Mouse (Mus musculus): ENCODE measurements at regions not wholly inside any gene's neighbourhood (a gene's known extent, or its start where the extent isn't known, plus 50 kb on each side); places are given as distances from the start of the nearest gene placed in this dataset.

GRCm38 (mm10) chr12:27065011-27065517 lies 277.3 kb downstream of the Sox11 start:
- ATAC-seq (replicated peaks; ENCODE audit: poor library complexity, severe bottlenecking): no peak

GRCm38 (mm10) chr12:27063518-27063917 lies 278.9 kb downstream of the Sox11 start:
- no peak for ATAC-seq (replicated peaks; ENCODE audit: poor library complexity, severe bottlenecking)

GRCm38 (mm10) chr12:27062511-27063264 lies 279.7 kb downstream of the Sox11 start:
- ATAC-seq (replicated peaks; ENCODE audit: poor library complexity, severe bottlenecking): no peak

- no peak for ATAC-seq (replicated peaks; ENCODE audit: poor library complexity, severe bottlenecking)
These were observed 280.3 kb downstream of the Sox11 start for GRCm38 (mm10) chr12:27062061-27062461.

GRCm38 (mm10) chr12:27060899-27061762 lies 281.2 kb downstream of the Sox11 start:
- ATAC-seq (replicated peaks; ENCODE audit: poor library complexity, severe bottlenecking): no peak

- no peak for ATAC-seq (replicated peaks; ENCODE audit: poor library complexity, severe bottlenecking)
These were observed 282.5 kb downstream of the Sox11 start for GRCm38 (mm10) chr12:27059885-27060284.

GRCm38 (mm10) chr12:27054411-27054810 lies 288.0 kb downstream of the Sox11 start:
- no peak for ATAC-seq (replicated peaks; ENCODE audit: poor library complexity, severe bottlenecking)

- ATAC-seq (replicated peaks; ENCODE audit: poor library complexity, severe bottlenecking): no peak
These were observed 304.5 kb downstream of the Sox11 start for GRCm38 (mm10) chr12:27037922-27038321.

- ATAC-seq (replicated peaks; ENCODE audit: poor library complexity, severe bottlenecking): no peak
These were observed 322.6 kb downstream of the Sox11 start for GRCm38 (mm10) chr12:27019751-27020150.

GRCm38 (mm10) chr12:27018366-27018765 lies 324.0 kb downstream of the Sox11 start:
- ATAC-seq (replicated peaks; ENCODE audit: poor library complexity, severe bottlenecking): no peak

- ATAC-seq (replicated peaks; ENCODE audit: poor library complexity, severe bottlenecking): no peak
These were observed 343.1 kb downstream of the Sox11 start for GRCm38 (mm10) chr12:26999287-26999686.

GRCm38 (mm10) chr12:26976284-26977065 lies 365.9 kb downstream of the Sox11 start:
- no peak for ATAC-seq (replicated peaks; ENCODE audit: poor library complexity, severe bottlenecking)

- no peak for ATAC-seq (replicated peaks; ENCODE audit: poor library complexity, severe bottlenecking)
These were observed 369.8 kb downstream of the Sox11 start for GRCm38 (mm10) chr12:26972495-26973113.

- no peak for ATAC-seq (replicated peaks; ENCODE audit: poor library complexity, severe bottlenecking)
These were observed 375.2 kb downstream of the Sox11 start for GRCm38 (mm10) chr12:26967018-26967737.

- no peak for ATAC-seq (replicated peaks; ENCODE audit: poor library complexity, severe bottlenecking)
These were observed 378.5 kb downstream of the Sox11 start for GRCm38 (mm10) chr12:26963917-26964316.

- ATAC-seq (replicated peaks; ENCODE audit: poor library complexity, severe bottlenecking): no peak
These were observed 402.5 kb downstream of the Sox11 start for GRCm38 (mm10) chr12:26939831-26940230.

- no peak for ATAC-seq (replicated peaks; ENCODE audit: poor library complexity, severe bottlenecking)
These were observed 404.5 kb downstream of the Sox11 start for GRCm38 (mm10) chr12:26937836-26938235.

- no peak for ATAC-seq (replicated peaks; ENCODE audit: poor library complexity, severe bottlenecking)
These were observed 405.5 kb downstream of the Sox11 start for GRCm38 (mm10) chr12:26936696-26937458.

All from granulocyte monocyte progenitor cell, adult 5-6 weeks (primary cell).